Mouse (Mus musculus) naive thymus-derived CD4-positive, alpha-beta T cell, adult 2 months (primary cell): Measurements from ENCODE around the gene Capzb.
A peak's percentile ranks its signal among the peaks of the same experiment; 100 is the strongest.

Source experiments
- DNase-seq: peaks from one replicate; pipeline ENCODE4 v3.0.0-alpha.2; 2011; ENCODE audit warnings: low read depth

Gene Capzb

GRCm38 (mm10) chr4:139238612-139239011 is 45.9 kb downstream of the Capzb start:
- no peak for DNase-seq

- no peak for DNase-seq
Observed at GRCm38 (mm10) chr4:139240334-139240733, 47.6 kb downstream of the Capzb start.

- DNase-seq: peak; percentile 61
Observed at GRCm38 (mm10) chr4:139241678-139242606, 49.2 kb downstream of the Capzb start.

- DNase-seq: no peak
Observed at GRCm38 (mm10) chr4:139242607-139242955, 49.9 kb downstream of the Capzb start.

GRCm38 (mm10) chr4:139244176-139244575 is 51.5 kb downstream of the Capzb start:
- DNase-seq: no peak

GRCm38 (mm10) chr4:139244766-139245165 is 52.1 kb downstream of the Capzb start:
- no peak for DNase-seq

- DNase-seq: no peak
Observed at GRCm38 (mm10) chr4:139245534-139245933, 52.8 kb downstream of the Capzb start.

- DNase-seq: no peak
Observed at GRCm38 (mm10) chr4:139246130-139246877, 53.6 kb downstream of the Capzb start.

- no peak for DNase-seq
Observed at GRCm38 (mm10) chr4:139247966-139248365, 55.3 kb downstream of the Capzb start.

GRCm38 (mm10) chr4:139248736-139249135 is 56.0 kb downstream of the Capzb start:
- DNase-seq: no peak

- no peak for DNase-seq
Observed at GRCm38 (mm10) chr4:139250043-139250442, 57.3 kb downstream of the Capzb start.

- no peak for DNase-seq
Observed at GRCm38 (mm10) chr4:139250886-139251285, 58.2 kb downstream of the Capzb start.

- DNase-seq: peak; percentile 83
Observed at GRCm38 (mm10) chr4:139252051-139252760, 59.5 kb downstream of the Capzb start.

- no peak for DNase-seq
Observed at GRCm38 (mm10) chr4:139253206-139253605, 60.5 kb downstream of the Capzb start.

- DNase-seq: no peak
Observed at GRCm38 (mm10) chr4:139256146-139256545, 63.4 kb downstream of the Capzb start.

GRCm38 (mm10) chr4:139256708-139257107 is 64.0 kb downstream of the Capzb start:
- DNase-seq: no peak

- DNase-seq: no peak
Observed at GRCm38 (mm10) chr4:139258621-139259301, 66.1 kb downstream of the Capzb start.

GRCm38 (mm10) chr4:139259302-139259871 is 66.7 kb downstream of the Capzb start:
- no peak for DNase-seq

GRCm38 (mm10) chr4:139262981-139263380 is 70.3 kb downstream of the Capzb start:
- no peak for DNase-seq

GRCm38 (mm10) chr4:139265783-139266499 is 73.2 kb downstream of the Capzb start:
- DNase-seq: no peak

GRCm38 (mm10) chr4:139266500-139266865 is 73.8 kb downstream of the Capzb start:
- no peak for DNase-seq
